Mouse (Mus musculus): ENCODE measurements around the gene Fut2. TPM values are rescaled to one million over a fixed set of nuclear protein-coding genes. Genes with fewer than 3 reads are reported as not detected.

The Fut2 gene
- polyA plus RNA-seq, 1 experiment = not detected

GRCm38 (mm10) chr7:45711316-45712021 lies 45.3 kb upstream of the Fut2 start:
- no peak for TF ChIP-seq CTCF (IDR thresholded peaks at IDR 0.05; ENCODE audit: extremely low read depth, insufficient read depth, insufficient read length, insufficient replicate concordance)
- Histone ChIP-seq H3K4me3 (ENCODE audit: extremely low read depth, insufficient read depth, insufficient read length) (no peak overlapping the region), H3K36me3 (ENCODE audit: control insufficient read depth, insufficient read depth, low read length) (peaks cover 29% of the 10 kb centered on the region), H3K4me1 (ENCODE audit: control insufficient read depth, insufficient read depth, insufficient read length) (peaks cover 21% of the 10 kb centered on the region), H3K27ac (ENCODE audit: insufficient read depth, low read length) (no peak overlapping the region), H3K27me3 (ENCODE audit: control insufficient read depth, insufficient read depth, low read length) (no peaks in the 10 kb centered on the region)
- DNase-seq (ENCODE audit: low read depth in 1 of 2, low spot score in 2 of 2) = no peak
- 94% methylated on average over 24 of the region's 24 CpGs for WGBS

GRCm38 (mm10) chr7:45710477-45711191 lies 44.4 kb upstream of the Fut2 start:
- H3K4me1 ChIP-seq (ENCODE audit: control insufficient read depth, insufficient read depth, insufficient read length) = peaks cover 18% of the 10 kb centered on the region
- H3K4me3 ChIP-seq (ENCODE audit: extremely low read depth, insufficient read depth, insufficient read length) = no peak overlapping the region
- no peak for TF ChIP-seq POLR2A (IDR thresholded peaks at IDR 0.05; ENCODE audit: low read depth, low read length)
- TF ChIP-seq CTCF (IDR thresholded peaks at IDR 0.05; ENCODE audit: extremely low read depth, insufficient read depth, insufficient read length, insufficient replicate concordance) = no peak
- no peak overlapping the region for H3K27ac ChIP-seq (ENCODE audit: insufficient read depth, low read length)
- H3K36me3 ChIP-seq (ENCODE audit: control insufficient read depth, insufficient read depth, low read length) = peaks cover 29% of the 10 kb centered on the region
- no peak for DNase-seq (ENCODE audit: low read depth in 1 of 2, low spot score in 2 of 2)
- H3K27me3 ChIP-seq (ENCODE audit: control insufficient read depth, insufficient read depth, low read length) = no peaks in the 10 kb centered on the region
- WGBS = 93% methylated on average over 20 of the region's 20 CpGs

- TF ChIP-seq POLR2A (IDR thresholded peaks at IDR 0.05; ENCODE audit: low read depth, low read length) = no peak
- no peak for TF ChIP-seq CTCF (IDR thresholded peaks at IDR 0.05; ENCODE audit: extremely low read depth, insufficient read depth, insufficient read length, insufficient replicate concordance)
- H3K27me3 ChIP-seq (ENCODE audit: control insufficient read depth, insufficient read depth, low read length) = no peaks in the 10 kb centered on the region
- DNase-seq (ENCODE audit: low read depth in 1 of 2, low spot score in 2 of 2) = no peak
- peaks cover 29% of the 10 kb centered on the region for H3K36me3 ChIP-seq (ENCODE audit: control insufficient read depth, insufficient read depth, low read length)
- H3K4me3 ChIP-seq (ENCODE audit: extremely low read depth, insufficient read depth, insufficient read length) = no peak overlapping the region
- no peak overlapping the region for H3K27ac ChIP-seq (ENCODE audit: insufficient read depth, low read length)
- whole genome bisulfite sequencing = 91% methylated on average over 14 of the region's 14 CpGs
- H3K4me1 ChIP-seq (ENCODE audit: control insufficient read depth, insufficient read depth, insufficient read length) = peaks cover 15% of the 10 kb centered on the region
Measured at GRCm38 (mm10) chr7:45709677-45710355, 43.6 kb upstream of the Fut2 start.

- 85% methylated on average over 6 of the region's 6 CpGs for WGBS
- TF ChIP-seq CTCF (IDR thresholded peaks at IDR 0.05; ENCODE audit: extremely low read depth, insufficient read depth, insufficient read length, insufficient replicate concordance) (no peak), POLR2A (IDR thresholded peaks at IDR 0.05; ENCODE audit: low read depth, low read length) (no peak)
- Histone ChIP-seq H3K27ac (ENCODE audit: insufficient read depth, low read length) (no peak overlapping the region), H3K4me3 (ENCODE audit: extremely low read depth, insufficient read depth, insufficient read length) (no peak overlapping the region), H3K36me3 (ENCODE audit: control insufficient read depth, insufficient read depth, low read length) (peaks cover 29% of the 10 kb centered on the region), H3K27me3 (ENCODE audit: control insufficient read depth, insufficient read depth, low read length) (no peaks in the 10 kb centered on the region), H3K4me1 (ENCODE audit: control insufficient read depth, insufficient read depth, insufficient read length) (peaks cover 18% of the 10 kb centered on the region)
- no peak for DNase-seq (ENCODE audit: low read depth in 1 of 2, low spot score in 2 of 2)
Measured at GRCm38 (mm10) chr7:45709036-45709435, 42.8 kb upstream of the Fut2 start.

- no peak for DNase-seq (ENCODE audit: low read depth in 1 of 2, low spot score in 2 of 2)
- H3K4me1 ChIP-seq (ENCODE audit: control insufficient read depth, insufficient read depth, insufficient read length) = peaks cover 23% of the 10 kb centered on the region
Measured at GRCm38 (mm10) chr7:45708221-45708761, 42.1 kb upstream of the Fut2 start.

GRCm38 (mm10) chr7:45707375-45707967 lies 41.3 kb upstream of the Fut2 start:
- TF ChIP-seq POLR2A (IDR thresholded peaks at IDR 0.05; ENCODE audit: low read depth, low read length) = peak; percentile 20; the same call in 1 of the 2 replicates
- no peak for TF ChIP-seq CTCF (IDR thresholded peaks at IDR 0.05; ENCODE audit: extremely low read depth, insufficient read depth, insufficient read length, insufficient replicate concordance)
- Histone ChIP-seq H3K27me3 (ENCODE audit: control insufficient read depth, insufficient read depth, low read length) (no peaks in the 10 kb centered on the region), H3K4me1 (ENCODE audit: control insufficient read depth, insufficient read depth, insufficient read length) (peaks cover 23% of the 10 kb centered on the region), H3K4me3 (ENCODE audit: extremely low read depth, insufficient read depth, insufficient read length) (peak overlapping the region; percentile 56), H3K36me3 (ENCODE audit: control insufficient read depth, insufficient read depth, low read length) (peaks cover 19% of the 10 kb centered on the region), H3K27ac (ENCODE audit: insufficient read depth, low read length) (peak overlapping the region; percentile 84)
- WGBS = 0% methylated on average over 27 of the region's 27 CpGs
- peak; percentile 90 to 93 for DNase-seq (ENCODE audit: low read depth in 1 of 2, low spot score in 2 of 2)

More at GRCm38 (mm10) chr7:45708221-45708761, 42.1 kb upstream of the Fut2 start:
- no peak for TF ChIP-seq POLR2A (IDR thresholded peaks at IDR 0.05; ENCODE audit: low read depth, low read length)
- TF ChIP-seq CTCF (IDR thresholded peaks at IDR 0.05; ENCODE audit: extremely low read depth, insufficient read depth, insufficient read length, insufficient replicate concordance) = no peak
- H3K4me3 ChIP-seq (ENCODE audit: extremely low read depth, insufficient read depth, insufficient read length) = peak overlapping the region; percentile 32
- WGBS = 25% methylated on average over 13 of the region's 13 CpGs
- peak overlapping the region; percentile 82 for H3K27ac ChIP-seq (ENCODE audit: insufficient read depth, low read length)
- H3K27me3 ChIP-seq (ENCODE audit: control insufficient read depth, insufficient read depth, low read length) = no peaks in the 10 kb centered on the region
- peaks cover 27% of the 10 kb centered on the region for H3K36me3 ChIP-seq (ENCODE audit: control insufficient read depth, insufficient read depth, low read length)

All from spleen, adult 2 months (tissue).